Mouse (Mus musculus) T-helper 2 cell (primary cell): Measurements from ENCODE around the gene Csta1.

Source experiments
- in situ Hi-C: fragments of 300-600 bp; cut with MboI, MseI; formaldehyde crosslinking; loops from one replicate; pipeline ENCODE4 v1.15.1; 2025; ENCODE audit warnings: high pct_unique_total_duplicates

Csta1 gene

DNA sequence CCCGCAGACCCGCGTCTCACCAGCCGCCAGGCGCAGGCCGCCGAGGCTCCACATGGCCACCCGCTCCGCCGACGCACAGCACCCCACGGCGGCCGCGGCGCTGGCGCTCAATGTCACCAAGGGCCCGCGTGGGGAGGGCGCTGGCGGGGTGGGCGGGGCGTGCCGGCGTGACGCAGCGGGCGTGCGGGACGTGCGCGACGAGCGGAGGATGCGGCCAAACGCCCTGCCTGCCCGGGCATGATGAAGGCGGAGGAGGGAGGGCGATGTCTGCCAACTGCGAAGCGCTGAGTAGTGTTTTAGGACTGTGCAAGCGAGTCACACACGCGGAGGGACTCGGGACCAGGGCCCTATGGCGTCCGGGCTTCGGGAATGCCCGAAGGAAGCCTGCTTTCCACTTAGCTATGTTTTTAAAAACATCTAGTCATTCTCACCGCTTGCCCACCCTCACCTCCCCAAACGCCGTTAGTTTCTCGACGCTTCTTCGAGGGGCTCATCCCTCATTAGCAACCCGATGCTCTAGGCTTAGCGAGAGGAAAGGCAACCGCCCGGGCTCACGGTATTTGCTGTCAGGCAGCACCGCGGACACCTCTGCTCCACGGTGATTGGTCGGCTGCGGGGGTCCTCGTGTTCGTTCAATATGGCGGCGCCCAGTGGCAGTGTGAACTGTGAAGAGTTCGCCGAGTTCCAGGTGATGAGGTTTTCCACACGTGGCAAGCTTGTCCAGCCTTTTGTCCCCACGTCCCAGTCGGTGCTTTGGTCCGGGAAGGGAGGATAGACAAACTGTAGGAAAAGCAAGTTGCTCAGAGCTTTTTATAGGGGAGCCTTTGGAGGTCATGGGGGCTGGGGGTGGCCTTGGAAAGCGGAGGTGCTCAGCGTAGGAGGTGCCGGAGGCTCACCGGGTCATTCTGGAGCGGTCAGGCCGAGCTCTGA is 59.3 kb downstream of the Csta1 start, which contains the start of the genes Fam162a and Ccdc58:
Fam162a (minus strand) TSS at position 145 of the 930 bp plus-strand sequence.
Ccdc58 (plus strand) TSS at position 236 of the 930 bp plus-strand sequence.
- in situ Hi-C loops, result loop anchor here (5.0 kb wide), 1 partner anchor 84 kb away; no protein-coding TSS in a partner anchor

DNA sequence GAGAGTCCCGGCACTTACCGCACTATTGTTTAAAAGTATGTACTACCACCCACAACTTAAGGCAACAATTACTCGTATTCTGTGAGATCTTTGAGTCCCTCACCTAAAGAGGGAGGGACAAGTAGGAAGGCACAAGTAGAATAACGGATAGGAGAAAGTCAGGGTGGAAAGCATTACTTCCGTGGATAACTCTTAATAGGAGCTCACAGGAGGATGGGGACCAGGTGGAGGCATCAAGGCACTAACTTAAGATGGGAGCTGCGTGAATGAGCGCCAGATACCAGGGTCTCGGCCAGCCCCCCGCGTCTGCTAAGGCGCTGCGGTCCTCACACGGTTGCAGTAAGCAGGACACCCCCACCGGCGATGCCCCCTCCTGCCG is 60.0 kb downstream of the Csta1 start:
- in situ Hi-C loops, result loop anchor here (5.0 kb wide), 1 partner anchor 84 kb away; no protein-coding TSS in a partner anchor
